Mouse (Mus musculus) C3H10T1/2 (cell line): ENCODE results near the gene Nacad. TPM values are rescaled to one million over a fixed set of nuclear protein-coding genes. Genes with fewer than 3 reads are reported as not detected.

Source experiments
- polyA plus RNA-seq, 2 experiments: library from polyadenylated mRNA; unstranded; fragments of >200 nt; fragmentation: generic; extraction: Trizol; gene quantifications; one replicate each; pipeline ENCODE4 v1.2.1; 2012; ENCODE audit warnings: missing spikeins in 2 of 2

The Nacad gene
- polyA plus RNA-seq = 1 to 10 TPM in 1 of 2 experiments, under 1 TPM in 1; 0.43 to 2.4 TPM

DNA sequence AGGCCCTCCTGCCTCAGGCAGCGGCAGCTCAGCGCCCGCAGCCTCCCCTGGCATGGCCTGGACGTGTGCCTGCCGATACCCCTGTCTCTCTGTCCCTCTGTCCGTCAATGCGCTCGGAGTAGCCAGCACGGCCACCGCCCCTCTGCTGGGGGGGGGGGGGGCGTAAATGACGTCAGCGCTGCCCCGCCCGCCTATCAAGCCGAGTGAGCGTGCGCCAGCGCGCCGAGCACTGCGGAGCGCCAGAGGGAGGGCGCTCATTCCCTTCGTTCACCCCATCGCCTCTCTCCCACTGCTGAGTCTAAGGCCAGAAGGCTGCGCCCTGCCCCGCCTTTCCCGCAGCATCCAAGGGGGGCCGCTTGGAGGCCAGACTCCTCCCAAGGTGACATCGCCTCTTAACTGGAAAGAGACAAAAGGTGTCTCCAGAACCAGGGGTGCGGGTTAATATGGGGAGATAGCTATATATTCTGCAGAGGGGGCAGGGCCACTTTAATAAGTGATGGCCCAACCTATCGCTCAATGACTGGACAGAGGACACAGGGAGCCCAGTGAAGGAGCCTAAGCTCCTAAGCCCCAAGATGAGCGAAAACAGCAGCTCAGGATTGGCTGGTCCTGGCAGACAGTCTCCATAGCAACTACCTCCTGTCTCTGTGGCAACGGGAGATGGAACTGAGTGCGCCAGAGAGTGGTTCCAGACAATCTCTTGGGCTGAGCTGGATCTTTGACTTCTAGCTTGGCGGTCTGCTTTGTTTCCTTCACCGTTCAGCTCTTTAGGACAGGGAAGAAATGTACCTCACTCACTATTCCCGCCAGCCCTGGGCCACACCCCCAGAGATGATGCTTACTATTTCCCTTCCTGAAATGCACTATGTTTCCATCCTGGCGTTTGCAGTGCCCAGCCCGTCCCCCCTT is at the start of gene Nacad:
Gene Nacad (minus strand): TSS at position 563 of the 909 bp plus-strand sequence.

DNA sequence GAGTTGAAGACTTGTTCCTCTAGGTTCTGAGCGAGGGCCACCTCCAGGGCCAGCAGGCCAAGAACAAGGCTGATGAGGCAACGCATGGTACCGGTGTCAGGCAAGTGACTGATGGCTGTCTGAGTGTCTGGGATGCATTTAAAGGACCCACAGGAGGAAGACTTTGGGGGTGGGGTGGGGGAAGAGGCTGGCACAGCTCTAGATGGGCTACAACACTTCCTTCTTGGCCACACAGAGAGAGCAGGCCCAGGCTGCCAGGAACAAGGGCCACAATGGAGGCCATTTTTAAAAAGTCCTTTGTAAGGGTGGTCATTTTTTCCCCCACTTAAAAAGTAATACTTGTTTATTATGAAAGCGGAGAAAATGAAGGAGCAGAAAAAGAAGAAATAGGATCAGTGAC is 32.7 kb upstream of the Nacad start, which contains the start of gene Wap:
Gene Wap (minus strand): TSS at position 101 of the 400 bp plus-strand sequence.

DNA sequence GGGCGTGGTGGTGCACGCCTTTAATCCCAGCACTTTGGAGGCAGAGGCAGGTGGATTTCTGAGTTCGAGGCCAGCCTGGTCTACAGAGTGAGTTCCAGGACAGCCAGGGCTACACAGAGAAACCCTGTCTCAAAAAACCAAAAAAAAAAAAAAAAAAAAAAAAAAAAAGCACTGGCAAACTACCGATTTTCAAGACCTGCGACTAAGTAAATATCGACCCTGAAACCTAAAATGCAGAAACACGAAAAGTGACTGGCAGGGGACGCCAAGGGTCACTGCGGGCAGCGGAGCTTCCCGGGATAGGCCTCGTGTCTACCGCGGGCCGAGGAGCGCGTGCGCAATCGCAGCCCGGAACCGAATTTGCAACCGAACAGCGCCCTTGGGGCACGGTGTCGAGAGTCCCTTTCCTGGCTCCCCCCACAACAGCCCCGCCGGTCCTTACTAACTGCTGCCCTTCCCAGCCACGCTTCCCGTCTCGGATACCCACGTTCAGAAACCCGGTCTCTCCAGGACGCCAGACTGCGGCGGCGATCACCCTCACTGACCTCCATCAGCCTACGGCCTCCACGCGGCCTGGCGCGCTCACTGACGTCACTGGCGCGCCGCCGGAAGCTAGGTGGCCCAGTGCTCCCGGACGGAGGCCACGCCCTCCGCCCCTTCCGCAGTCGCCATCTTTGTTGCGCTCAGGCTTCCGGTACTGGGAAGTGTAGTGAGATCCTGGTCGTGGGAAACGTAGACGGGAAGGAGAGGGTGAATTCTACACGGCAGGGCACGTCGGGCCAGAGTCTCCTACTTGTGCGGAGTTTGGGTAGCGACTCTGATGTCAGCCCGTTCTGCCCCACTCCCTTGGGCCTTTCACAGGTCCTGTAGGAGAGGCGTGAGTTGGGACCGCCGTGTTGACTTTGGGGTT is 19.9 kb upstream of the Nacad start, which contains the start of gene Tbrg4:
Gene Tbrg4 (minus strand): TSS at position 590 of the 910 bp plus-strand sequence.

Other genes with a start within 250 kb of the Nacad start
- 10 to 100 TPM; 28.2 to 40.9 TPM for gene Zmiz2, start 217.0 kb downstream of the Nacad start, polyA plus RNA-seq
- 1,000 to 10,000 TPM; 4,568 to 4,925 TPM for gene Ppia, start 190.6 kb downstream of the Nacad start, polyA plus RNA-seq
- 100 to 1,000 TPM; 239 to 552 TPM for gene H2afv, start 161.6 kb downstream of the Nacad start, polyA plus RNA-seq
- gene Purb, start 130.1 kb downstream of the Nacad start, polyA plus RNA-seq = 1 to 10 TPM; 2.7 to 9.9 TPM
- gene Myo1g, start 85.1 kb downstream of the Nacad start, polyA plus RNA-seq = under 1 TPM; 0.01 to 0.13 TPM
- 10 to 100 TPM; 53.3 to 61.3 TPM for gene Ccm2, start 59.2 kb downstream of the Nacad start, polyA plus RNA-seq
- gene Tbrg4, start 20.0 kb upstream of the Nacad start, polyA plus RNA-seq = 10 to 100 TPM; 31.3 to 81.0 TPM
- gene Wap, start 32.6 kb upstream of the Nacad start, polyA plus RNA-seq = not detected
- 10 to 100 TPM in 1 of 2 experiments, 1 to 10 TPM in 1; 2.6 to 29.5 TPM for gene Ramp3, start 52.5 kb upstream of the Nacad start, polyA plus RNA-seq
- not detected for gene Gm11983, start 231.6 kb upstream of the Nacad start, polyA plus RNA-seq